Mouse (Mus musculus) ES-CJ7 (cell line): ENCODE measurements around the gene Supt3.

Experiments
- DNase-seq: peaks from one replicate; pipeline ENCODE4 v3.0.0; 2011; ENCODE audit warnings: low read depth, low spot score

The Supt3 gene

GRCm38 (mm10) chr17:44967186-44967585 lies 190.2 kb downstream of the Supt3 start:
- DNase-seq = no peak

DNA sequence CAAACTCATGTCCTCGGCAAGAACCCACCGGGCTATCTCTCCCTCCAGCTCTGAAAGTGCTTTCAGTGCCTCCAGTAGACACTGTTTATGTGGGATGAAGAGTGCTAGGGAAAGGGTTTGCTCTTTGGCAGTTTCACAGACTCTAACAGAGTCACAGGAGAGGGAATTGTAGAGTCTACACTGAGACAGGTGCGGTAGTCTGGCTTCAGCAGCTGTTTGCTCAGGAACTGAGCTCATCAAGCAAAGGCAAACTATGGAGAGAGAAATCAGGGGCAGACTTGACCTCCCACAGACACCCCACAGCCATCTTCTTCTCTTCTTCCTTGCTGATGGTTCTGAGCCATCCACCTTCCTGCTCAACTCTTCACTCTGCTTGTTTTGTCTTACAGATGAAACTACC lies 193.3 kb downstream of the Supt3 start:
- DNase-seq = no peak

- DNase-seq = no peak
Measured at GRCm38 (mm10) chr17:44973489-44973888, 196.5 kb downstream of the Supt3 start.

DNA sequence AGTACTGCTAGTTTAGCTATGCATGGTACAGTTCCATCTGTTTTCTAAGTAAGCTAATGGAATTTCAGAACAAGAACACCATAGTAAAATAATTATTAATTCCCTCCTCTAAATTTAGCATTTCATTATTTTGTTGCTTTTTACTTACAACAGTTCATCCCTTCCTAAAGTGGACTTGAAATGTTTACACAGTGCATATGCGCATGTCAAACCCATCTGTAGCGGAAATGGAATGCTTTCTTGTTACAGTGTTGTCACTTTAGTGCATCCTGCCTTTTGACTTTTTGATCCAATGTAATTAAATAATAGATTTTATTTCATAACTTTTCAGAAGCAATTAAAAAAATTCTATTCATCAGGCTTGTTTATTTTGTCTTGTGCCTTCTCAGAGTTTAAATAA lies 200.7 kb downstream of the Supt3 start:
- DNase-seq = no peak

DNA sequence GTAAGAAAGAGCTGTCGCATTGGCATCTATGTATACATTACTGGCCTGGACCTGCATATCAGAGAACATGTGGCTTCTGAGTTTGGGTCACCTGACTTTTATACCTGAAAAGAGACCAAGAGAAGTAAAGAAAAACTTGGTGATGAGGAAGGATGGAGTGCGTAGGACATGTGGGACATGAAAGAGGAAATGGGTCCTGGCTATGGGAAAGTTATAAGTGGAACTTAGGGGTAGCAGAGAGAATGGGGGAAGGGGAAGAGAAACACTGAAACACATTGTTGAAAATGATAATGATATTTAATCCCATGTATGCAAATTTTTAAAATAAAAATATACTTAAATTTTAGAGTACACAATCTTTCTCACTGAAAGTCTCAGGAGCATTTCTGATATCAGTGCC lies 211.0 kb downstream of the Supt3 start:
- no peak for DNase-seq

- no peak for DNase-seq
Measured at GRCm38 (mm10) chr17:45003311-45003710, 226.4 kb downstream of the Supt3 start.

GRCm38 (mm10) chr17:45004477-45005170 lies 227.7 kb downstream of the Supt3 start:
- DNase-seq = no peak

GRCm38 (mm10) chr17:45007461-45007860 lies 230.5 kb downstream of the Supt3 start:
- DNase-seq = no peak

DNA sequence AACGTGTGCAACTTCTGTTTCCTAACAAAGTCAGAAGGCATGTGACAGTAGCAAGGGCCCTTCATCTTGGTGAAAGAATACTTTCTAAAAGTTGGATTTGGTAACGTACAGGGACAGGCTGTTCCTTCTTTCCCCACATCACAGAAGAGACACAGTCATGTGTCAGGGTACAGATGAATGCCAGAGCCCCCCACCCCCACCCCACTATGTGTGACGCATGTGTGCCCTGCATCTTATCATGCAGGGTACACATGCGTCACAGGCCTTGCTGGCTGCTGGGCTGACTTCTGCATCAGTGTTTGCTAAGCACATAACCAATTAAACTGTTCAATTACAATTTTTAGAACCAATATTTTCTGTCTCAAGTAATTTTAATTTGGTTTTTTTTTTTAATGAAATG lies 231.7 kb downstream of the Supt3 start:
- DNase-seq = no peak

DNA sequence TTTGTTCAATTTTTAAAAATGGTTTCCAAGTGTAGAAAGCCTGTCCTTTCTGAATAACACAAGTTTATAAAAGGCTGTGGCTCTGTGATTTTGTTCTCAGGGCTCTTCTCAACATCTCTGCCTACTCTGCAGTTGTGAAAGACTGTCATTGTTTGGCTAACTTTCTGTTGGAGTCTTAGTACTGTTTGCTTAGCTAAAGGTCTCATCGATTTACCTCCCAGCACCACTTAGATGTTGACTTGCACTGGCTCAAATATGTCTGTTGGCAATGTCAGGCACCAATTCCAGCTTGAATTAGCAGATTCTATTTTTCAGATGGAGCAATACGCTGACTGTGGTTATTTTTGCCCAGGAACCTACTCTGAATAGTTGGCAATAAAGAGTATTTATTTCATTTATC lies 233.5 kb downstream of the Supt3 start:
- no peak for DNase-seq

DNA sequence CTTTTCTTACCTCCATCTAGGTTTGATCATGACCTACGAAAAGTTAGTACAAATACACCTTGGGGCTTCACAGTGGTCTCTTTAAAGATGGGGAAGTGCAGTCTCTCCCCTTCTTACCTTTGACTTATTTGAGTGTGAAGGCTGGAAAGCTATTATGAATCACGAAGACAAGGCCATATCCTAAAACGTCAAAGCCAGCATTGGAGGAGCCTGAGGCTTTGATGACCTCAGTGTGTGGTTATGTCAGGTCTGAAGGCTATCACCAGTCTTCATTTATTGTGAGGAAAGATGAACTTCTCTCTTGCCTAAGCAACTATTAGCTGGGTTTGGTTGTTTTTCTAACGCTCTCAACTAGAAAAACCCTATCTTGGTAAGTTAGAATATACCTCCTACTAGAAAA lies 239.8 kb downstream of the Supt3 start:
- no peak for DNase-seq

DNA sequence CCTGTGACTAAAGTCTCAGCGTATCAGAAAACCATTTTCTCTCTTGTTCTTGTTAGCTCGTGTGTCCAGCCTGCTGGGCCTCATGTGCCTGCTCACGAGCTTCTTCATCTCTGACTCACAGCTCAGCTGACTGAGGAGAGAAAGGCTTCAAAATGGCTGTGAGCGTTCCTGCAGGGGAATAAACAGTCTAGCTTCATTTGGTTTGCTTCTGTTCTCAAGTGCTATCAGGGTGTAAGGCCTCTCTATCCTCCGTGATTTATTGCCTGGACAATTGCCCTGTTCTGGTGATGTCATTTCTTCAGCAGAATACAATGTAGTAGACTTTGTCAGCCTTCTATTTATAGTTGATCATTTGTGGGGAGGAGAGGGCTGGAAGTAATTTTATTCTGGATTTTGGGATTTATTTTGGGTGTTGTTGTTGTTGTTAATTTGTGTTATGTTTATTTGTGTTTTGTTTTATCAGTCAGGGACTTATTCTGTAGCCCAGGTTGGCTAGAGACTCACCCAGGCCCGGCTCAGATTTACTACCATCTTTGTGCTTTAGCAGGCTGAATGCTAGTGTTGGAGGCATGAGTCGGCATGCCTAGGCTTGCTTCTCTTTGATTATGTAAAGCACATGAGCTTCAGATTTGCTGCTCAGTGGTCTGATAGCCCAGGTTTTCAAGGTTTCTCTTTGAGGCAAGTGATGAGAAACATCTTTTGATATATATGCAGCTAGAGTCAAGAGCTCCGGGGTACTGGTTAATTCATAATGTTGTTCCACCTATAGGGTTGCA lies 243.4 kb downstream of the Supt3 start:
- peak; percentile 35 for DNase-seq

GRCm38 (mm10) chr17:45028441-45028840 lies 251.5 kb downstream of the Supt3 start:
- no peak for DNase-seq

DNA sequence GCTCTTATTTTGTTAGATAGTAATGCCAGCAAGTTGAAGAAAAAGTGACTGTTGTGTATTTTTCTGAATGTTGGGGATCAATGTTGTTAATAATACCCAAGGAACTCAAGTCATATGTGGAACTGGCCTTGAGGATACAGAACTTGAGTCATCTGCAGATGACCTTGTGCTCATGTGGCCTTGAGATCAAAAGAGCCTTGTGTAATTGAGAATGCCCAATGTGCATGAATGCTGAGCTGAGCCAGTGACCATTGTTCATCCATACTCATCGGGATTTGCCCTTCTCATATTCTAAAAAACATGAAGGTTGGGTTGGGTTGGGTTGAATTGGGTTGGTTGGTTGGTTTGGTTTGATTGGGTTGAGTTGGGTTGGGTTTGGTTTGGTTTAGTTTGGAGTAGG lies 252.2 kb downstream of the Supt3 start:
- DNase-seq = no peak

DNA sequence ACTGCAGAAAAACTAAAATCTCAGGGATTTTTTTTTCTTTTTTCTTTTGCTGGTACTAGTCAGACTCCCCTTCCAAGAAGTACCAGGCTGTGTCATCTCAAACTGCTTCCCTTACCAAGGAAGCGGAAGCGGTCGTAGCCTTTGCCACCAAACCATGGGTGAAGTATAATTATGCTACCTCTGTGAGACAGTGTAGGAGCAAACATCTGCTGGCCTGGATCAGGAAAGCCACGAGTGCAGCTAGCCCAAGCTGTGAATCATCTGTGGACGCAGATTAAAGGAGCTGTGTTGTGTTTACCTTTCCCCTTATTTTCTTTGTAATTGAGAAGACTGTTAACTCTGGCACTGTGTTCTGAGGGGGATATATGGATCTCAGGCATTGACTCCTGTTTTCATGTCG lies 255.3 kb downstream of the Supt3 start:
- DNase-seq = no peak

GRCm38 (mm10) chr17:45033617-45034016 lies 256.7 kb downstream of the Supt3 start:
- DNase-seq = no peak

DNA sequence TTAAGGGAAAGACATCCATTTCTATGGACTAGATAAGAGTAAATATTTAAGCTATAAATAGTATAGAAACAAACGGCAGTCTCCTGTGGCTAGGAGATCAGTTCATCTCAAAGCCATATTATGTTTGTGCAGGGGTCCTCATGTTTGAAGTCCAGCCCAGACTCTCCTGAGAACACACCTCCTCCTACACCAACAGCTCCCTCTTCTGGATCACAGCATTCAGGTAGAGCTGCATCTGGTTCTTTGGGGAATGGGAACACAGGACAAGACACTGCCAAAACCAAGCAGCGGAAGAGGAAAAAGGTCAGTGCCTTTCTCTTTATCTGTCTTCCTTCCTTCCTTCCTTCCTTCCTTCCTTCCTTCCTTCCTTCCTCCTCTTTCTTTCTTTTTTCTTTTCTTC lies 264.1 kb downstream of the Supt3 start:
- peak; percentile 25 for DNase-seq

GRCm38 (mm10) chr17:45045804-45046203 lies 268.9 kb downstream of the Supt3 start:
- DNase-seq = peak; percentile 48

- no peak for DNase-seq
Measured at GRCm38 (mm10) chr17:45046583-45046982, 269.6 kb downstream of the Supt3 start.

GRCm38 (mm10) chr17:45047236-45047635 lies 270.3 kb downstream of the Supt3 start:
- no peak for DNase-seq

DNA sequence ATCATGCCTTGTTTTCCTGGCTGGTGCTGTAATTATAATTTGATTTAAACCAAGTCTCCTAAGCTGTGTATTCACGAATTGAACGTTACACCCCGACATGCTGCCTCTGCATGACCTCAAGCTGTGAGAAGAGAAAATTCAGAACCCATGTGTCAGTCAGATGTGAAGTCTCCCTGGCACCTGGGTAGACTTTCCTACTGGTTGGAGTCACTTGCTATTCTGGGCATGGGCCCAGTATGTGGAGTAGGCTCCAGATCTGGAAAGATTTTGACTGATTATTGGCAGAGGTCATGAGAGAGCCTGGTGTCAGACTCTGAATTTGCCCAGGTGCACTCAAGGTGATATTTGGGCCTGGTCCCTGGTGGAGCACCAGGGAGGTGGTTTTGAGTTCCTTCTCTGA lies 275.0 kb downstream of the Supt3 start:
- DNase-seq = no peak

DNA sequence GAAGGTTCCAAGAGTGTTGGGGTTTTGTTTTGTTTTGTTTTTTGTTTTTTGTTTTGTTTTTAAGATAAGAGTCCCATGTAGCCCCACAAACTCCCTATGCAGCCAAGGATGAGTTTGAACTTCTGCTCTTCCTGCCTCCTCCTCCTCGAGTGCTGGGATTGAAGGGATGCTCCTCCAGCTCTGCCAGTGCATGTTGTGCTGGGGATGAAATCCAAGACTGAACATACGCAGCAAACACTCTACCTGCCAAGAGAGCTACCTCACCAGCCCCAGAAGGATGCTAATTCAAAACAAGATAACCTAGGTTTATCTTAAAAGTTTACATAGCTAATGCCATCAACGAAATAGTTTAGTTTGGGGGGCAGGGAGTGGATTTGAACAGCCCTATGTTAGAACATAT lies 276.4 kb downstream of the Supt3 start:
- no peak for DNase-seq

GRCm38 (mm10) chr17:45054526-45054925 lies 277.6 kb downstream of the Supt3 start:
- no peak for DNase-seq
